Mouse (Mus musculus) neutrophil, adult 5-6 weeks (primary cell): ENCODE measurements around the gene Angel2. TPM values are rescaled to one million over a fixed set of nuclear protein-coding genes. Genes with fewer than 3 reads are reported as not detected.
A peak's percentile ranks its signal among the peaks of the same experiment; 100 is the strongest.

Source experiments
- ATAC-seq: fragments of 151-379, 151-347 bp; 2 replicates; pipeline ENCODE4 v1.8.0; 2017; ENCODE audit warnings: mild to moderate bottlenecking, moderate TSS enrichment; ENCODE audit not compliant: insufficient number of reproducible peaks, poor library complexity, low FRiP score, severe bottlenecking; ENCODE audit errors: extremely low read depth
- total RNA-seq: library from RNA; stranded (forward); fragments of 200-1000 nt; gene quantifications from 2 replicates; pipeline ENCODE4 v1.2.3, GENCODE M21; 2017

Angel2 gene
- total RNA-seq, 1 experiment from 2014 or later, result 53.8 TPM

- no peak for ATAC-seq
Observed at GRCm38 (mm10) chr1:190927751-190928369, 2.9 kb downstream of the Angel2 start.

- peak; percentile 96 for ATAC-seq
Observed at GRCm38 (mm10) chr1:190928370-190929009, 3.6 kb downstream of the Angel2 start.

- ATAC-seq, result no peak
Observed at GRCm38 (mm10) chr1:190929010-190929695, 4.2 kb downstream of the Angel2 start.

GRCm38 (mm10) chr1:190930181-190930580, 5.3 kb downstream of the Angel2 start:
- ATAC-seq, result no peak

- no peak for ATAC-seq
Observed at GRCm38 (mm10) chr1:190939803-190940202, 14.9 kb downstream of the Angel2 start.

- peak; percentile 73; the same call in 1 of the 2 replicates for ATAC-seq
Observed at GRCm38 (mm10) chr1:190944109-190944760, 19.3 kb downstream of the Angel2 start.

- no peak for ATAC-seq
Observed at GRCm38 (mm10) chr1:190947986-190948385, 23.1 kb downstream of the Angel2 start.

GRCm38 (mm10) chr1:190948439-190948838, 23.5 kb downstream of the Angel2 start:
- ATAC-seq, result no peak

- no peak for ATAC-seq
Observed at GRCm38 (mm10) chr1:190948846-190949245, 23.9 kb downstream of the Angel2 start.

- no peak for ATAC-seq
Observed at GRCm38 (mm10) chr1:190951014-190951413, 26.1 kb downstream of the Angel2 start.

- no peak for ATAC-seq
Observed at GRCm38 (mm10) chr1:190953009-190953408, 28.1 kb downstream of the Angel2 start.

GRCm38 (mm10) chr1:190958821-190959220, 33.9 kb downstream of the Angel2 start:
- no peak for ATAC-seq

- ATAC-seq, result no peak
Observed at GRCm38 (mm10) chr1:190962760-190963159, 37.8 kb downstream of the Angel2 start.

GRCm38 (mm10) chr1:190964992-190965780, 40.3 kb downstream of the Angel2 start:
- no peak for ATAC-seq

- no peak for ATAC-seq
Observed at GRCm38 (mm10) chr1:190968010-190968409, 43.1 kb downstream of the Angel2 start.

- no peak for ATAC-seq
Observed at GRCm38 (mm10) chr1:190971708-190972610, 47.0 kb downstream of the Angel2 start.

- no peak for ATAC-seq
Observed at GRCm38 (mm10) chr1:190972612-190973192, 47.8 kb downstream of the Angel2 start.

GRCm38 (mm10) chr1:190974191-190974590, 49.3 kb downstream of the Angel2 start:
- no peak for ATAC-seq
